Mouse (Mus musculus): Measurements from ENCODE around the gene Mpv17l2. TPM values are rescaled to one million over a fixed set of nuclear protein-coding genes. Genes with fewer than 3 reads are reported as not detected.

Gene Mpv17l2
- polyA plus RNA-seq (2012; ENCODE audit: low replicate concordance): 67.8 and 94.2 TPM in 2 replicates

DNA sequence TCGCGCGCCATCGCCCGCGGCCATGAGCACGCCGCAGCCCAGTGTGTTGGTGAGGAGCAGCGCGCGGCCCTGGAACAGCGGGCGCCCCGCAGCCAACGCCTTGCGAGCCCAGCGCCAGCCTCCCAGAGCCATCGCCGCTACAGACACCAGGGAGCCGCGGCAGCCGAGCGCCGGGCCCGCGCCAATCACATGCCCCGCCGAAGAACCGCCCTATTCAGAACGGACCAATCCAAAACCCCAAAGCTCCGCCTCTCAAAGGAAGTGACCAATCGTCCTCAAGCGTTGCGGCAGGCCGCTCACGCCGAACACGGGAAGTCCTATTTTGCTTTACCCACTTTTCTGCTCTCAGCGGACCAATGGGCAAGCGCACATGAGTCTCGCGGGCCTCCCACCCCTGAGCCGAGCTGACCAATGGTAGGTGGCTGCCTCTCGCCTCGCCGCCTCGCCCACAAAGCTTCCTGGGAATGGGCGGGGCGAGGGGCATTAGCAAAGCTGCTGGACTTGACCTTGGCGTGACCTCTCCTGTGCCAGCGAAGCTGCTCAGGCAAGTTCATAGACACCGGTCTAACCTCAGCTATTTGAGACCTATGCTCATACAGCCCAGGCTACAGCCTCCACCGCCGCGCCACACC, at the start of gene Mpv17l2:
Gene Mpv17l2 (minus strand): TSS at position 172 of the 632 bp plus-strand sequence.

DNA sequence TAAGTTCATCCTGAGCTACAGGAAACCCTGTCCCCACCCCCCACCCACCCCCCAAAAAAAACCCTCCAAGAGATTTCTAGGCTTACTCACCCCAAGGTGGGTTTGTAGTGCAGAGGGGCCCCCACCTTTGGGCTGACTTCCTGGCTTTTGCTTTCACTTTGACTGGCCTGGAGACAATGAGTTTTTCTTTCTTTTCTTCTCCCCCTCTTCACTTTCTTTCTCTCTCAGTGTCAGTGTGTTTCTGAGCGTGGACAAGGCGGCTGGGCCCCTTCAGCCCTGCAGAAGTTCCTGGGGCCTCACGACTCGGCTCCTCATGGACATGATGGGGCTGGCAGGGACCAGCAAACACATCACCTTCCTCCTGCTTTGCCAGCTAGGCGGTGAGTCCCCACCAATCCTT, 47.5 kb upstream of the Mpv17l2 start, which contains the start of gene Il12rb1:
Gene Il12rb1 (plus strand): TSS at position 211 of the 400 bp plus-strand sequence.

DNA sequence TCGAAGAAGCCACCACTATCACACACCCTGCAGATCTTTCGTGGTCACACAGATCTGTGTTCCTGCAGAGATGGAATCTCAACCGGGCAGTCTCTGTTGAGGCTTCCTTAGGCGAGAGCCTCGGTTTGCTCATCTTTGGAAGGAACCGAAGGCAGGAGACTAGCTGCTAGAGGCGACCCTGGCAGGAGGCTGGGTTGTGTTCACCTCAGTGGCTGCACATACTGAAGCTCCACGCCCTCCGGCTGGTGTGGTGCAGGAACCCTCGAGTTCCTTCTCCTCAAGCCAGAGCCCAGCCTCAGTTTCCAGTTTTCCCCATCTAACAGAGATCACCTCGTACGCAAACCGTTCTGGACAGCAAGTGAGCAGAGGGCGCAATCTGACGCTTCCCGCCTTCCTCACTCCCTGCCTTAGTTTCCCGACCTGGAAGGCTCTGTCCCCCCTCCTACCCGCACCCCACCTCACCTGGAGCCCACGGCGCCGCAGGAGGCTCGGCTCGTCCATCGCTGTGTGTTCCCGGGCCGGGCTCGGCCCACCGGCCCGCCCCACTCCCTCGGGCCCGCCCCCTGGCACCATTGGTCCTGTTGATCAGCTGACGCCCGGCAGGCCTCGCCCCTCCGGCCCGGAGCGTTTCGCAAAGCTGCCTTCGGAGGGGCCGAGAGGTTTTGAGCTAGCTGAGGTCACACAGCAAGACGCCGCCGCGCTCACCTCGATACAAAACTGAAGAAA, 43.9 kb upstream of the Mpv17l2 start, which contains the start of gene Mast3:
Gene Mast3 (minus strand): TSS at position 574 of the 726 bp plus-strand sequence.

DNA sequence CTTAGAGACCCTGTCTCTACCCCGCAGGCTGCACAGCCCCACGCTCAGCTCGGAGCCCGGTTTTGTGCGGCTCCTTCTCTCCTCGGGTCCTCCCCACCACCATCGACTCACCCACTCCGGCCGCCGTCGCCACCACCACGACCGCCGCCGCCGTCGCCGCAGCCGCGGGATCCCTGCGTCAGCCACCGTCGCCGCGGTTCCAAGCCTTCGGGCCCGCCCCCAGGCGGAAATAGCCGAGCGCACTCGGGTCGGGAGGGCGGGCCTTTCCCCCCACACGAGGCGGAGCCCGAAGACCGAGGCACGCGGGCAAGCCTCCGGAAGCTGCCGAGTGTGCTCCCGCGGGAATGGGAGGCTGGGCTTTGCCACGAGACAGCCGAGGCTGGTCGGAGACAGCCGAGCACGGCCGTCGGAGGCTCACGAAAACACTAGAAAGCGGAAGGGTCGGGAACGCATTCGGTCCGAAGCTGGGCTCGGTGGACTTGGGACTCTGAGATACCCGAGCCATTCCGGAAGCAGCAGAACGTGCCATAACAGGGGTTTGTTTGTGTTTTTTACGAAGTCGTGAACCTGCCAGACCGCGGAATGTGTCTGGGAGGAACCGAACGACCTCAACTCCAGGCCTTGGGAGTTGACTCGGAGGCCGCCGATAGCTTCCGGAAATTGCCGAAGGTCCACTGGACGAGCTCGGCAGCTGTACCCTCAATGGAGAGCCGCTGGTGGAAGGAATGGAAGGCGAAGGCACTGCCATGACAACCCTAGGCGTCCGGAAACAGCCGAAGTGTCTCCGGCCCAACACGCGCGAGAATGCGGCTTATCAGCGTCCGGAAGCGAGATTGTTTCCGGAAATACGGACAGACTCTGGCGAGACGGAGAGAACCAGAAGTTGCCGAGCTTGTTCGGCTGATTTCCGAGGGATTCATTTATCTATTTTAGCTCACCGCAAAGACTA, 16.0 kb upstream of the Mpv17l2 start, which contains the start of gene Pik3r2:
Gene Pik3r2 (minus strand): TSS at position 218 of the 949 bp plus-strand sequence.

DNA sequence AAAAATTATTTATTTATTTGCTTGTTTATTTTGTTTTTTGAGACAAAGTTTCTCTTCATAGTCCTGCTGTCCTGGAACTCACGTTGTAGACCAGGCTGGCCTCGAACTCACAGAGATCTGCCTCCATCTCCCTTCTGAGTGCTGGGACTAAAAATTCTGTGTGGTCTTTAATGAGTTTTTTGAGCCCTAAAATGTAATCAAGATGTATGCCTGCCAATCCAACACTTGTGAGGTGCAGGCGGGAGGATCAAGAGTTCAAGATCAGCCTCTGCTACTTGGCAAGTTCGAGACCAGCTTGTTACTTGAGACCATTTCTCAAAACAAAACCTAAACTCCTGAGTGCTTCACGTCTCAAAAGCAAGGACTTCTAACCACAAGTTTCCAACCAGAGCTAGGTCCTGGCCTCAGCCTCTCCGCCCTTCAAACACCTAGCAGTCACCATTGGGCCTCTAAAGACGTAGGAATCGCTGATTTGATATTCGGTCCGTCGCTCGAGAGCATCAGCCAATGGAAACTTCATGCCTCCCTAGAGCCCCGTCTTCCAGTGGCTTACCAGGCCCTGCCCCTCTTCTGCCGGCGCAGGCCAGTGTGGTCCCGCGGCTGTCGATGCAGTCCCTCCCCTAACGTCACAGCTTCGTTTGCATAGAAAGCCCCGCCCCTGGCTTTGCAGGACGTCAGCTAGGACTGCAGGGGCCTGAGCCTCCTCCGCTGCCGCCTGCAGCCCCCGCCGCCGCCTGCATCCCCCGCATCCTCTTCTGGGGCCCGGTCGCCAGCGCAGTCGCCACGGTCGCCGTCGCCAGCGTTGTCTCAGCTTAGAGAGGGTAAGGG, 6.5 kb downstream of the Mpv17l2 start, which contains the start of gene Rab3a:
Gene Rab3a (plus strand): TSS at position 637 of the 828 bp plus-strand sequence.

DNA sequence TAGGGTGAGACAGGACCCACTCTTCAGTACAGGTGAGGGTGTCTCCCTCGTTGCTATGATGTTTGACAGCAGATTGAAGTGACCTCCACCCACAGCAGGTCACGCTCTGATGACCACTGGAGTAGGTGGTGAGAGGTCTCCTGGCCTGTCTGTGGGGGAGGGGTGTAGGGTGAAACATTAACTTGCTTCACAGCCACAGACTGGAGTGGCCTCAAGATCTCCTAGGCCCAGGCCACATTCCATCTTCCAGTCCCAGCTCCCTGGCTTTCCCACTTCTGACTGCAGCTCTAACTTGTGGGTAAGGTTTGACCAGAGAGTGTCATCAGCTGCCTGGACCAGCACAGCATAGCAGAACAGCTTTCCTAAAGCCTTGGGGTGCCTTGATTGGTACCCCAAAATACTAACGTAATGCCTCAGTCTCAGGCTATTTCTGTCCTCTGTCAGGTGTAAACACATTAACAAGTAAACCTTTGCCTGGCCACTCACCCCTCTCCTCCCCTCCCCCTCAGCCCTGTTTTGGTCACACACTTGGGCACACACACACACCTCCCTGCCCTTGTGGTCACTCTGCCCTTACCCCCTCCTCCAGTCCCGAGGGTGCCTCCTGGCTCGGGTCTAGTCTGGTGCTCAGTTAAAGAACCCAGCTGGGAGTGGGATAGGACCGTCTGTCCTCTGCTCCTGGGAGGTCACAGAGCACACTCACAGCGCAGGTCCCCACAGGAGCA, 37.1 kb downstream of the Mpv17l2 start, which contains the start of gene Pde4c:
Gene Pde4c (plus strand): TSS at position 235 of the 725 bp plus-strand sequence.

DNA sequence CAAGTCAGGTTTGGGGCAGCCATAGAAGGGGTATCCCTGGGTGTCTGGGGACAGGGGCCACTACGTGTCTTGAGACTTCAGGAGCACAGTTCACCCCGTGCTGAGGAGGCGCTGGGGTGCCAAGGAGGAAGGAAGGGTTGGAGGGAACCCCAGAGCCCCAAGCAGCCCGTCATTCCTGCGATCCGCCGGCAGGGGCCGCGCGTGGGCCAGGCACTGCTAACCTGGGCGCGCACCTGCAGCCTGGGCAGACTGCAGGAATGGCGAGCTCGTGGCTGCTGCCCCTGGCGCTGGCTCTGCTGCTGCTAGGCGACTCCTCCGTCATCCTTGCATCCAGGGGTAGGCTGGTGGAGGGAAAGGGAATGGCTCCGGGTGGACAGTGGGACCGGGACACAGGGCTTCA, 42.4 kb downstream of the Mpv17l2 start, which contains the start of gene Gm3336:
Gene Gm3336 (plus strand): TSS at position 247 of the 400 bp plus-strand sequence.

Other genes with a start within 250 kb of the Mpv17l2 start
- gene Fkbp8, start 233.2 kb downstream of the Mpv17l2 start, polyA plus RNA-seq (2012; ENCODE audit: low replicate concordance): 658 and 1,767 TPM in 2 replicates
- gene Kxd1, start 233.0 kb downstream of the Mpv17l2 start, polyA plus RNA-seq (2012; ENCODE audit: low replicate concordance): 25.8 and 38.2 TPM in 2 replicates
- 46.8 and 56.3 TPM in 2 replicates for gene Ell, start 221.5 kb downstream of the Mpv17l2 start, polyA plus RNA-seq (2012; ENCODE audit: low replicate concordance)
- gene Isyna1, start 166.6 kb downstream of the Mpv17l2 start, polyA plus RNA-seq (2012; ENCODE audit: low replicate concordance): 123 and 176 TPM in 2 replicates
- 364 and 1,497 TPM in 2 replicates for gene Ssbp4, start 152.1 kb downstream of the Mpv17l2 start, polyA plus RNA-seq (2012; ENCODE audit: low replicate concordance)
- gene Lrrc25, start 144.8 kb downstream of the Mpv17l2 start, polyA plus RNA-seq (2012; ENCODE audit: low replicate concordance): 40.3 and 51.0 TPM in 2 replicates
- gene Gdf15, start 128.5 kb downstream of the Mpv17l2 start, polyA plus RNA-seq (2012; ENCODE audit: low replicate concordance): 0.58 and 1.2 TPM in 2 replicates
- gene Pgpep1, start 100.6 kb downstream of the Mpv17l2 start, polyA plus RNA-seq (2012; ENCODE audit: low replicate concordance): 3.4 and 3.7 TPM in 2 replicates
- 257 and 405 TPM in 2 replicates for gene Lsm4, start 87.7 kb downstream of the Mpv17l2 start, polyA plus RNA-seq (2012; ENCODE audit: low replicate concordance)
- gene Jund, start 62.0 kb downstream of the Mpv17l2 start, polyA plus RNA-seq (2012; ENCODE audit: low replicate concordance): 801 and 2,923 TPM in 2 replicates
- gene Iqcn, start 57.5 kb downstream of the Mpv17l2 start, polyA plus RNA-seq (2012; ENCODE audit: low replicate concordance): 0.03 TPM in 1 of 2 replicates, not detected in the other
- 0.20 TPM in 1 of 2 replicates, not detected in the other for gene Gm3336, start 42.4 kb downstream of the Mpv17l2 start, polyA plus RNA-seq (2012; ENCODE audit: low replicate concordance)
- 8.2 and 8.4 TPM in 2 replicates for gene Pde4c, start 37.2 kb downstream of the Mpv17l2 start, polyA plus RNA-seq (2012; ENCODE audit: low replicate concordance)
- gene Rab3a, start 6.3 kb downstream of the Mpv17l2 start, polyA plus RNA-seq (2012; ENCODE audit: low replicate concordance): 23.3 and 50.9 TPM in 2 replicates
- 55.0 and 106 TPM in 2 replicates for gene Pik3r2, start 15.8 kb upstream of the Mpv17l2 start, polyA plus RNA-seq (2012; ENCODE audit: low replicate concordance)
- 424 and 1,050 TPM in 2 replicates for gene Mast3, start 44.1 kb upstream of the Mpv17l2 start, polyA plus RNA-seq (2012; ENCODE audit: low replicate concordance)
- gene Il12rb1, start 47.5 kb upstream of the Mpv17l2 start, polyA plus RNA-seq (2012; ENCODE audit: low replicate concordance): 4.7 and 10.2 TPM in 2 replicates
- 68.9 and 169 TPM in 2 replicates for gene Arrdc2, start 78.8 kb upstream of the Mpv17l2 start, polyA plus RNA-seq (2012; ENCODE audit: low replicate concordance)
- 0.33 and 0.61 TPM in 2 replicates for gene Kcnn1, start 102.3 kb upstream of the Mpv17l2 start, polyA plus RNA-seq (2012; ENCODE audit: low replicate concordance)
- gene Ccdc124, start 113.0 kb upstream of the Mpv17l2 start, polyA plus RNA-seq (2012; ENCODE audit: low replicate concordance): 116 and 130 TPM in 2 replicates
- 0.16 and 0.54 TPM in 2 replicates for gene Slc5a5, start 131.8 kb upstream of the Mpv17l2 start, polyA plus RNA-seq (2012; ENCODE audit: low replicate concordance)
- gene Rpl18a, start 136.5 kb upstream of the Mpv17l2 start, polyA plus RNA-seq (2012; ENCODE audit: low replicate concordance): 1,142 and 8,485 TPM in 2 replicates
- gene Map1s, start 145.0 kb upstream of the Mpv17l2 start, polyA plus RNA-seq (2012; ENCODE audit: low replicate concordance): 86.1 and 126 TPM in 2 replicates